Mouse (Mus musculus): ENCODE results near the gene Acer1. TPM values are rescaled to one million over a fixed set of nuclear protein-coding genes. Genes with fewer than 3 reads are reported as not detected.

Acer1 gene
- polyA plus RNA-seq, 1 experiment from 2014 or later, result not detected

DNA sequence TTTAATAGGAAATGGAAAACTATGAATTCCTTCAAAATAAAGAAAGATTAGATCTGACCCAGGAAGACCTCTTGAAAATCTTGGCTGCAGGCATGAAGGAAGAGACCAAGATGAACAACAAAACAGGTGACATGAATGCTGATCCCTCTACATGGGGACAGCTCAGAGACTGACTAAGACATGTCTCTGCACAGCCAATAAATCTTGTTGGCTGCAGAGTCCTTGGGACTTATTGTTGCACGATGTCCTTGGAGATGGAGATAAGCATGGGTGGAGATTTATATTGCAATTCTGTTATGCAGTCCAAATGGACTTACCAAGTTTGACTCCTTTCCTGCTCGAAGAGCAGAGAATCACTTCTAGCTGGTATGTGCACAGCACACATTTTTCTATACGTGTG lies 12.6 kb downstream of the Acer1 start:
- H3K4me3 ChIP-seq (ENCODE audit: low read depth, low read length), result no peak overlapping the region
- no peak overlapping the region for H3K27ac ChIP-seq (ENCODE audit: low read depth, low read length)
- H3K36me3 ChIP-seq (ENCODE audit: control insufficient read depth, insufficient read depth, low read length), result no peaks in the 10 kb centered on the region
- no peak for ATAC-seq (ENCODE audit: low FRiP score)
- H3K9me3 ChIP-seq (ENCODE audit: control insufficient read depth, low read length), result no peaks in the 10 kb centered on the region
- H3K4me1 ChIP-seq (replicated peaks; ENCODE audit: control insufficient read depth, insufficient read depth, low read length), result no peaks in the 10 kb centered on the region
- DNase-seq (ENCODE audit: low spot score), result no peak
- no peak overlapping the region for H3K4me2 ChIP-seq (replicated peaks; ENCODE audit: low read depth, low read length)
- WGBS, result 74% methylated on average over 3 of the region's 3 CpGs
- H3K9ac ChIP-seq (ENCODE audit: low read depth, low read length), result no peak overlapping the region
- H3K27me3 ChIP-seq (ENCODE audit: control insufficient read depth, insufficient read depth, low read length), result peaks cover 2% of the 10 kb centered on the region; the same call in 1 of the 2 replicates

DNA sequence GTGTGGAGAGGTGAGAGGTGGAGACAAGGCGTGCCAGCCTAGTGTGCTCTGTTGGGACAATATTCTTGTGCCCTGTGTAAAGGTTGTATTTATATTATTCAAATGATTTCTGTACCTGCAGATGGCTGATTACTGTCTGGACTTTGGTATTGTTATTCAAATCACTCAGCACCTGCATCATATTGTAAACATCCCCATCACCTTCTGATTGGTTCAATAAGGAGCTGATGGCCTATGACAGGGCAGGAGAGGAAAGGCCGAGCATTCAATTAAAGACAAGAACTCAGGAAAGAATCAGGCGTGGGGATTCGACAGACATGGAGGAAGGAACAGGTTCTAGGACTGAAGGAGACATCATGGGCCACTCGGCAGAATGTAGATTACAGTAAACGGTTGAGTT lies 18.3 kb downstream of the Acer1 start:
- no peak overlapping the region for H3K9ac ChIP-seq (ENCODE audit: low read depth, low read length)

DNA sequence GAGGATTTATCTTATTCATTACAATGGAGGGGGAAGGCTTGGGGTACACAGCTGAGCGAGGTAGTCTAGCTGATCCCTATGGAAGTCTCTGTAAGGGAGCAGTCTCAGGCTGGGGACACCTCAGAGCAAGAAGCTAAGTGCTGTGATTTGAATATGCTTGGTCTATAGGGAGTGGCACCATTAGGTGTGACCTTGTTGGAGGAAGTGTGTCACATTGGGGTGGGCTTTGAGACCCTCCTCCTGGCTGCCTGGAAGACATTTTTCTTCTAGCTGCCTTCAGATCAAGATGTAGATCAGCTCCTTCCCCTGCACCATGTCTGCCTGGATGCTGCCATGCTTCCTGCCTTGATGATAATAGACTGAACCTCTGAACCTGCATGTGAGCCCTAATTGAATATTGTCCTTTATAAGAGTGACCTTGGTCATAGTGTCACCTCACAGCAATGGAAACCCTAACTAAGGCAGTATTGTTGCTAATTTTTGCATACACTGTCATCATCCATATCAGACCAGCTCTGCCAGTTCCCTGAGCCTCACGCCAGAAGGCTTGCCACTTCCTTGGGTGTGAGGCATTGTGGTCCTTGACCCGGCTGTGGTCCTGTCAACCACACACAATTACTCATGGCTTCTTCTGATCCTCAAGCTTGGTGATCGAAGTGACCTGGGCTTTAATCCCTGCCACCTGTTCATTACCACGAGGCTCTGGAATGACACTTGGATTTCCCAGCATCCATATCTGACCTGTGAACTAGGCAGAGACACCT lies 19.1 kb downstream of the Acer1 start:
- Histone ChIP-seq H3K9ac (ENCODE audit: low read depth, low read length) (no peak overlapping the region), H3K36me3 (ENCODE audit: control insufficient read depth, insufficient read depth, low read length) (no peaks in the 10 kb centered on the region), H3K9me3 (ENCODE audit: control insufficient read depth, low read length) (no peaks in the 10 kb centered on the region), H3K4me1 (replicated peaks; ENCODE audit: control insufficient read depth, insufficient read depth, low read length) (no peaks in the 10 kb centered on the region), H3K4me2 (replicated peaks; ENCODE audit: low read depth, low read length) (no peak overlapping the region), H3K4me3 (ENCODE audit: low read depth, low read length) (no peak overlapping the region), H3K27me3 (ENCODE audit: control insufficient read depth, insufficient read depth, low read length) (no peaks in the 10 kb centered on the region), H3K27ac (ENCODE audit: low read depth, low read length) (no peak overlapping the region)
- ATAC-seq (ENCODE audit: low FRiP score) (no peak), DNase-seq (ENCODE audit: low spot score) (no peak)
- WGBS, result 78% methylated on average over 5 of the region's 5 CpGs

More for the DNA sequence above, 18.3 kb downstream of the Acer1 start:
- DNase-seq (ENCODE audit: low spot score) (no peak), ATAC-seq (ENCODE audit: low FRiP score) (no peak)
- Histone ChIP-seq H3K27me3 (ENCODE audit: control insufficient read depth, insufficient read depth, low read length) (no peaks in the 10 kb centered on the region), H3K9me3 (ENCODE audit: control insufficient read depth, low read length) (no peaks in the 10 kb centered on the region), H3K27ac (ENCODE audit: low read depth, low read length) (no peak overlapping the region), H3K4me1 (replicated peaks; ENCODE audit: control insufficient read depth, insufficient read depth, low read length) (no peaks in the 10 kb centered on the region), H3K4me3 (ENCODE audit: low read depth, low read length) (no peak overlapping the region), H3K36me3 (ENCODE audit: control insufficient read depth, insufficient read depth, low read length) (no peaks in the 10 kb centered on the region), H3K4me2 (replicated peaks; ENCODE audit: low read depth, low read length) (no peak overlapping the region)
- WGBS, result 79% methylated on average over 6 of the region's 6 CpGs

DNA sequence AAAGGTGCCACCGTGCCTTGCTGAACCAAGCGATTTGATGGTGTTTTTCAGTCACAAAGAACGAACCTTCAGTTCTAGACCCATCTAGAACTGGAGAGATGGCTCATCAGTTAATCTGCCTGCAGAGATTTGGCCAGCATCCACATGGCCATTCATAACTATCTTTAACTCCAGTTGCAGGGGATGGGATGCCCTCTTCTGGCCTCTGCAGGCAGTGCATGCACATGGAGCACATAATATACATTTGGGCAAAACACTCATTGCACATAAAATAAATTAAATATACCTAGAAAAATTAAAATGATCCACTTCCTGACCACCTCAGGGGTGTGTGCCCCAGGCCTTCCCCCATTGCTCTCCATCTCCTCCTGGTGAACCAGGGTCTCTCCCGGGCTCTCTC lies 20.0 kb downstream of the Acer1 start:
- ATAC-seq (ENCODE audit: low FRiP score), result no peak
- Histone ChIP-seq H3K9ac (ENCODE audit: low read depth, low read length) (no peak overlapping the region), H3K27ac (ENCODE audit: low read depth, low read length) (no peak overlapping the region), H3K36me3 (ENCODE audit: control insufficient read depth, insufficient read depth, low read length) (no peaks in the 10 kb centered on the region), H3K4me2 (replicated peaks; ENCODE audit: low read depth, low read length) (no peak overlapping the region), H3K4me1 (replicated peaks; ENCODE audit: control insufficient read depth, insufficient read depth, low read length) (no peaks in the 10 kb centered on the region), H3K4me3 (ENCODE audit: low read depth, low read length) (no peak overlapping the region), H3K27me3 (ENCODE audit: control insufficient read depth, insufficient read depth, low read length) (no peaks in the 10 kb centered on the region), H3K9me3 (ENCODE audit: control insufficient read depth, low read length) (no peaks in the 10 kb centered on the region)
- DNase-seq (ENCODE audit: low spot score), result no peak
- 90% methylated on average over 4 of the region's 4 CpGs for WGBS

DNA sequence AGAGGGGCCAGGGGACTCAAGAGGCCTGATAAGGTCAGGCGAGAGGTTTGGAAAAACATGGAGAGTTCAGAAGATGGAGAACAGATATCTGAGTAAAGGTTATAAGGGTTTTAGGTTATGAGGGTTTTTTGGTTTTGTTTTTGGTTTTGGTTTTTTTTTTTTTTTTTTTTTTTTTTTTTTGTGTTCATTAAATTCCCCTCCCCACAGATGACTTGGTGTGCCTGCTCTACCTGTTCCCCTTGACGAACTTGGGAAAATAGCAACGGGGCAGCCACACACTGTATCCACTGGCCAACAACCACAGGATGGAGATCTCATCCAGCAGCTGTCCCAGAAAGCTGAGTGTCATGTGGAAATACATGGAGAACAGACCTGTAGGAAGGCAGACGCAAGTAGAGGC lies 23.3 kb downstream of the Acer1 start:
- Histone ChIP-seq H3K9ac (ENCODE audit: low read depth, low read length) (no peak overlapping the region), H3K27ac (ENCODE audit: low read depth, low read length) (no peak overlapping the region), H3K4me2 (replicated peaks; ENCODE audit: low read depth, low read length) (no peak overlapping the region), H3K4me3 (ENCODE audit: low read depth, low read length) (no peak overlapping the region), H3K4me1 (replicated peaks; ENCODE audit: control insufficient read depth, insufficient read depth, low read length) (no peaks in the 10 kb centered on the region), H3K9me3 (ENCODE audit: control insufficient read depth, low read length) (no peaks in the 10 kb centered on the region), H3K27me3 (ENCODE audit: control insufficient read depth, insufficient read depth, low read length) (no peaks in the 10 kb centered on the region), H3K36me3 (ENCODE audit: control insufficient read depth, insufficient read depth, low read length) (no peaks in the 10 kb centered on the region)
- DNase-seq (ENCODE audit: low spot score) (no peak), ATAC-seq (ENCODE audit: low FRiP score) (no peak)
- 75% methylated on average over 4 of the region's 4 CpGs for WGBS

DNA sequence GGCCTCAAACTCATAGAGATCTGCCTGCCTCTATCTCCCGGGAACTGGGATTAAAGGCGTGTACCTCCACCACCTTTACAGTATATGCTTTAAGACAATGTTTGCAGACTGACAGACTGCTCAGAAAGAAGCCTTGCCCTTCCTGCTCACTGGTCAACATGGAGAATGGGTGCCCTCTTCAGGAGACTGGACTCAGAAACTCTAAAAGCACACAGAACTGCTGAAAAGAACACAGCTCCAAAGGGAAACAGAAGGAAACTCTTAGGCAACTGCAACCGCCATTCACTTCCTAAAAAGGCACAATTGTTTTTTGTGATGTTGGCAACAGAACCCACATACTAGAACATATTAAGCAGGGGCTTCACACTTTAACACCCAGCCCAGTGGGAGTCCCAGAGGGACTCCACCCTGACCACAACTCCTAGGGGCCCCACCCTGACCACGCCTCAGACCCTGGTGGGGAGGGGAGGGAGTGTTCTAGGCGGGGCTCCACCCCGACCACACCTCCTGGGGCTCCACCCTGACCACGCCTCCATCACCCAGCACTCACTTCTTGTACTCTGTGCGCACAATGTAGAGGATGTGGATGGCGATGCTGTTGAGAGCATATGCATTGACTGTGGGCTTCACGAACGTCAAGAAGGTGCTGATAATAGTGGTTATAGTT lies 24.0 kb downstream of the Acer1 start:
- Histone ChIP-seq H3K9me3 (ENCODE audit: control insufficient read depth, low read length) (no peaks in the 10 kb centered on the region), H3K36me3 (ENCODE audit: control insufficient read depth, insufficient read depth, low read length) (no peaks in the 10 kb centered on the region), H3K4me1 (replicated peaks; ENCODE audit: control insufficient read depth, insufficient read depth, low read length) (no peaks in the 10 kb centered on the region), H3K27me3 (ENCODE audit: control insufficient read depth, insufficient read depth, low read length) (no peaks in the 10 kb centered on the region), H3K27ac (ENCODE audit: low read depth, low read length) (no peak overlapping the region), H3K4me3 (ENCODE audit: low read depth, low read length) (no peak overlapping the region), H3K9ac (ENCODE audit: low read depth, low read length) (no peak overlapping the region), H3K4me2 (replicated peaks; ENCODE audit: low read depth, low read length) (no peak overlapping the region)
- WGBS, result 29% methylated on average over 11 of the region's 11 CpGs
- DNase-seq (ENCODE audit: low spot score), result no peak
- peak; percentile 45; the same call in 1 of the 2 replicates for ATAC-seq (ENCODE audit: low FRiP score)

DNA sequence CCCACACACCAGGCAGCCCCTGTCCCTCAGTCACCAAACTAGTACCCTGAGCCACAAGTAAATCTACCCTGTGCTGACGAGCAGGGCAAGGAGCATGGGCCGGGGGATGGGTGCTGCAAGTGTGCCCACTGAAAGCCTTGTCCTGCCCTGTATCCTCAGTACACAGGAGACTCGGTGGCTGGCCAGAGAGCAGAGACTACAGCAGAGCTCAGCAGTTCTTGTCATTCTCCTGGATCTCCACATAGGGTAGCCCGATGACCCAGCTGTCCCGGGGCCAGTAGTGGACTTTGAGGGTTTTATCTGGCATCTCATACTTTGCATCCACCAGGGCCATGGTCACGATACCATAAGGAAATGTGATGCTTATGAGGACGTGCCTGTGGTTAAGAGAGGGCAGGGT lies 27.1 kb downstream of the Acer1 start:
- WGBS, result 83% methylated on average over 7 of the region's 7 CpGs
- ATAC-seq (ENCODE audit: low FRiP score), result no peak
- no peak overlapping the region for H3K9ac ChIP-seq (ENCODE audit: low read depth, low read length)

DNA sequence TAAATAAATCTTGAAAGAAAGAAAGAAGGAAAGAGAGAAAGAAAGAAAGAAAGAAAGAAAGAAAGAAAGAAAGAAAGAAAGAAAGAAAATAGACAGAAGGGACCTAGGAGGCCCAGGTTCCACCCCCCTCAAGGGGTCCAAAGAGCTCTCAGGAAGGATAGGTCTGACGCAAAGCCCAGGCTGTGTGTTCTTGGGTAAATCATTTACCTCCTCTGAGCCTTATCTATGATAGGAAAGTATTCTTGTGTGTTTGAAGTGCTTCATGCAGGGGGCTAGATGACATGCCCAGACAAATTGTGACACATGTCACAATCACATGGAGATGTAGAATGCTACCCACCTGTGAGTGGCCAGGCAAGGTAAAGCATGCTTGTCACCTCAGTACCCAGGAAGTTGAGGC lies 29.3 kb downstream of the Acer1 start:
- H3K4me1 ChIP-seq (replicated peaks; ENCODE audit: control insufficient read depth, insufficient read depth, low read length), result no peaks in the 10 kb centered on the region
- no peaks in the 10 kb centered on the region for H3K27me3 ChIP-seq (ENCODE audit: control insufficient read depth, insufficient read depth, low read length)
- no peak overlapping the region for H3K4me2 ChIP-seq (replicated peaks; ENCODE audit: low read depth, low read length)
- H3K9ac ChIP-seq (ENCODE audit: low read depth, low read length), result no peak overlapping the region
- ATAC-seq (ENCODE audit: low FRiP score), result no peak
- no peak overlapping the region for H3K27ac ChIP-seq (ENCODE audit: low read depth, low read length)
- 76% methylated on average over 1 of the region's 1 CpGs for WGBS
- DNase-seq (ENCODE audit: low spot score), result no peak
- H3K9me3 ChIP-seq (ENCODE audit: control insufficient read depth, low read length), result no peaks in the 10 kb centered on the region
- no peaks in the 10 kb centered on the region for H3K36me3 ChIP-seq (ENCODE audit: control insufficient read depth, insufficient read depth, low read length)
- H3K4me3 ChIP-seq (ENCODE audit: low read depth, low read length), result no peak overlapping the region

More for the DNA sequence above, 27.1 kb downstream of the Acer1 start:
- Histone ChIP-seq H3K4me1 (replicated peaks; ENCODE audit: control insufficient read depth, insufficient read depth, low read length) (no peaks in the 10 kb centered on the region), H3K4me2 (replicated peaks; ENCODE audit: low read depth, low read length) (no peak overlapping the region), H3K4me3 (ENCODE audit: low read depth, low read length) (no peak overlapping the region), H3K36me3 (ENCODE audit: control insufficient read depth, insufficient read depth, low read length) (no peaks in the 10 kb centered on the region), H3K9me3 (ENCODE audit: control insufficient read depth, low read length) (no peaks in the 10 kb centered on the region), H3K27ac (ENCODE audit: low read depth, low read length) (no peak overlapping the region), H3K27me3 (ENCODE audit: control insufficient read depth, insufficient read depth, low read length) (no peaks in the 10 kb centered on the region)
- DNase-seq (ENCODE audit: low spot score), result no peak

DNA sequence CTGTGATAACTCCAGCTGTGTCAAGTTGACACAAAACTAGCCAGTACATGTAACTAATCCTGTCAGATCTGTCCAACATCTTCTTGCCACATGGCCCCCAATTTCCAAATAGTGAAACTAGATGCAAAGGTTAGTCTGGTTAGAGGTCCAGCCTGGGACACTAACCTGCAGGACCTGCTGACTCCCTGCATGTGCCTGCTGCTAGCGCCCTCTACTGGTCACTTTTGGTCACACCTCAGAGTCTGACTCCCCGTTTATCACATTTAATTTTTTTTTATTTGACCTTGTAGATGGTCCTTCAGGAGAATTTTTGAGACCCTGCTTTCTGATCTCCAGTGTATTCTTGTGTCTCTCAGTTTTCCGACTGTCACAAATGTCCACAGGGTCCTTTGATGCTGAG lies 31.0 kb downstream of the Acer1 start:
- no peak overlapping the region for H3K4me2 ChIP-seq (replicated peaks; ENCODE audit: low read depth, low read length)
- H3K9ac ChIP-seq (ENCODE audit: low read depth, low read length), result no peak overlapping the region
- no peaks in the 10 kb centered on the region for H3K27me3 ChIP-seq (ENCODE audit: control insufficient read depth, insufficient read depth, low read length)
- WGBS, result 14% methylated on average over 3 of the region's 3 CpGs
- H3K36me3 ChIP-seq (ENCODE audit: control insufficient read depth, insufficient read depth, low read length), result no peaks in the 10 kb centered on the region
- no peak overlapping the region for H3K27ac ChIP-seq (ENCODE audit: low read depth, low read length)
- DNase-seq (ENCODE audit: low spot score) (peak; percentile 66), ATAC-seq (ENCODE audit: low FRiP score) (no peak)
- H3K9me3 ChIP-seq (ENCODE audit: control insufficient read depth, low read length), result no peaks in the 10 kb centered on the region
- H3K4me1 ChIP-seq (replicated peaks; ENCODE audit: control insufficient read depth, insufficient read depth, low read length), result no peaks in the 10 kb centered on the region
- no peak overlapping the region for H3K4me3 ChIP-seq (ENCODE audit: low read depth, low read length)

Data from hindbrain, embryonic 11.5 days (tissue).